Mouse (Mus musculus): ENCODE data around the gene Cfap97d1. TPM values are rescaled to one million over a fixed set of nuclear protein-coding genes. Genes with fewer than 3 reads are reported as not detected.

Gene Cfap97d1
- polyA plus RNA-seq (2017; shearing (Covaris generic)): not detected

DNA sequence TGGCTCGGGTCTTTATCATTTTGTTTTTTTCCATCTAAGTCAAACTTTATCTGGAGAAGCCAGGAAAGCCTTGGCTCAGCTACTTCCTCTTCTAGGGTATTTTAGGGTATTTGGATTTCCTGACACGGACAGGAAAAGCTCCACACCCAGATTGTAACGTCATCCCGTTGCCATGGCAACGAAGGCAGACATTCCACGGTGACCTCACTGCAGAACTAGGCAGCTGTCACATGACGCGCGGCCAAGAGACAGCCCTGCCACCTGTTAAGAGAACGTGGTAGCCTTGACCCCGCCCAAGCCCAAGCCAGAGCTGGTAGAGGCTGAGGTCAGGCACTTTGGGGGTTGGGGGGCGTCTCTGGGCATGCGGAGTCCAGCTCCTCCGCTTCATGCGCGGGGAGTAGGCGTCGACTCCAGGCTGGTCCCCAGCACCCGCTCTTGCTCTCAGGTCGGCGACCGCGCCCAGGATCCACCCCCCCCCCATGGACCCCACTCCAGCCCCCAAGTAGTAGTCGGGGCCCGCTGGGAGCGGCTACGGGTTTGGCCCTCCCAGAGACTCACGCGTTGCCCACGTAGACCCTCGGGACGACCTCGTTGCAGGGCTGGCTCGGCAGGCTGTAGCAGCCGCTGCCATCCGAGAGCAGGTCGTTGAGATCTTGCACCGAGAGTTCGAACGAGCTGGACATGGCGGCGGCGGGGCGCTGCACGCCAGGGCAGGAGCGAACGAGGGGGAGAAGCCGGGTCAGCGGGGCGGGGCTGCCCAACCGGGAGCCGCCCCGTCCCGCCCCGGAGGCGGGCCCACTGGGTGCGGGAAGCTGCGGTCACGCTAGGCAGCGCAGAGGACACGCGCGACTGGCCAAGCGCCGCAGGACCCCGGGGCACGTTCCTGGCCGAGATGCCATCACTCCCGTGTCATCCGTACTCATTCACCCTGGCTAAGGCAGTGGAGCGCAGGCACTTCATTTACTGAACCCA is at the start of gene Cfap97d1:
TSS of gene Cfap97d1 (plus strand) at position 226 of the 972 bp plus-strand sequence.

DNA sequence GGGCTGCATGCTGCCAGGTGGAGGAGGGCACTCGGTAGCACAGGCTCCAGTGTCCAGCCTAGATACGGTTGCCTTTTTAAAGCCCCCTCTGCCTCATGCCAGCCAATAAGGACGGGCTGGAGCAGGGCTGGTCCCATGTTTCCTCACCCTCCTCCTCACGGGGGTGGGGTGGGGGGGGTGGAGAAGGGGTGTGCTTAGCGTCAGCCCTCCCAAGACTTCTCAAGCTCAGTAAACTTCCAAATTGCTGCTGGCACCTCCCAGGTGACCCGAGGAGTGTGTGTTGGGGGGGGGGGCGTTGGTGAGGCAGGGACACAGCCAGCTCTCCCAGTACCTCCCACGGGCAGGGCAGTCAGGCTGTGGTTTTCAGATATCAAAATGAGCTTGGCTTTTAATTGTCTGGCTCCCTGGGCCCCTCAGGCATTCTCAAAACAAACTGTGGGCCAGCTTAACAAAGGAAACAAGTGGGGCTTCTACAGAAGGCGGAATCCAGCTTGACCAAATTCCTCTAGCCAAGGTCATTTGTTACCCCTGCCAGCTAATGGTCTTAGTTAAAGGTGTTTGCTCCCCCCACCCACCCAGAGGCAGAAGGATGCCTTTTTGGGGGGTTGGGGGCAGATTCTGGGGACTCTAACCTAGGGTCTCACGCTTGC is 17.0 kb upstream of the Cfap97d1 start, which contains the start of gene Sost:
TSS of gene Sost (minus strand) at position 51 of the 650 bp plus-strand sequence.

DNA sequence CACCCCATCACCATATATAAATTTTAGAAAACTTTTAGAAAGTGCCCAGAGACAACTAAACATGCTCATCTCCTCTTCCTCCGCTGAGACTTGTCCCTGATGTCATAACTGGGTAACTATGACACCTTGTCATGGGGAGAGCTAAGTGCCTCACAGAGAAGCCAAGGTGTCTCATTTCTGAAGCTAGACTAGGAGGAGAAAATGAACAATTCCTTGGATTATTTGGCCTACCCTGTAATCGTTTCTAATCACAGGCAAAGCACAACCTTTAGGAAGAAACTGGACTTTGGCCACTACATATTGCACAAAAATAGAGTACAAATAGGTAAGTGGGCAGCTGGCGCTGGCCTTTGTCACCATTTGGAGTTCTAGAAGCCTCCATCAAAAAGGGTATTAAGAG is 2.8 kb downstream of the Cfap97d1 start, which contains the start of gene Dusp3:
TSS of gene Dusp3 (minus strand) at position 101 of the 400 bp plus-strand sequence.

DNA sequence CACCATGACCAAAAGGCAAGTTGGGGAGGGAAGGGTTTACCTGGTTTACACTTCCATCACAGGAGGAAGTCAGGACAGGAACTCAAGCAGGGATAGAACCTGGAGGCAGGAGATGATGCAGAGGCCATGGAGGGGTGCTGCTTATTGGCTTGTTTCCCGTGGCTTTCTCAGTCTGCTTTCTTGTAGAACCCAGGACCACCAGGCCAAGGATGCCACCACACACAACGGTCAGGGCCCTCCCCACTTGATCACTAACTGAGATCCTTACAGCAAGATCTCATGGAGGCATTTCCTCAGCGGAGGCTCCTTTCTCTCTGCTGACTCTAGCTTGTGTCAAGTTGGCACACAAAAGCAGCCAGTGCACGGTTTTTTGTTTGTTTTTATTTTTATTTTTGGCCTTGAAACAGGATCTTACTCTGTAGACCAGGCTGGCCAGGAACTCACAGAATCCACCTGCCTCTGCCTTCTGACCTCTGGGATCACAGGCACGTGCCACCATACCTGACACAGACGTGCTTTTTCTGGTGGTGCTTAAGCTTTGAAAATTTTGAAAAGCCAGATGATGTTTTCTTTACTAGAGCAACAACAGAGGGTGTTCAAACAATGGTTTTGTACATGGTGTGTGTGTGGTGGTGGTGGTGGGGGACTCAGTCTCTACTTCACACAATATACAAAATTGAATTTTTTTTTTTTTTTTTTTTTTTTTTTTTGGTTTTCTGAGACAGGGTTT is 44.2 kb downstream of the Cfap97d1 start, which contains the start of gene Mpp3:
TSS of gene Mpp3 (minus strand) at position 375 of the 730 bp plus-strand sequence.

DNA sequence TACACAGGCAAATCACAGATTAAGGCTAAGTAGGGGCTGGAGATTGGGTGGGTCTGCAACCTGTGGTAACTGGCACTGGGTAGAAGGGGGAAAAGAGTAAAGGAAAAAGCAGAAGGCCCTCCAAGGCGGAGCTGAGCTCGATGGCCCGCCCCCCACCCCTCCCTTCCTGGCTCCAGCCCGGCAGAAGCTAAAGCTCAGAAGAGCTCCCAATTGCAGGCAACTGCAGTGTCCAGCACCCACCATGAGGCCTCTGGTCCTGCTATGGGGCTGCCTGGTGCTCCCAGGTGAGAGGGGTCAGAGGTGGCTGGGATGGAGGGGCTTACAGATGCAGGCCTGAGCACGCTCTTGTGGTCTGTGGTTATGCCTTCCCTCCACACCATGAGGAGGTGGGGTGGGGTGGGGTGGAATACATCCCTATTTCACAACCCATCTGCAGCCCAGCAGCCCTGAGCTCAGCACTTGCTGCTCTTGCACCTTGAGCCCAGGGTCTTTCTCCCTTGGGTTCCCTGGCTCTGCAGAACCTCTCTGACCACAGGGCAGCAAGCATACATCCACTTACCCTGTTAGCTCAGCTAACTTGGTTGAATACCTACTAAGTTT is 57.4 kb downstream of the Cfap97d1 start, which contains the start of gene Cd300lg:
TSS of gene Cd300lg (plus strand) at position 160 of the 600 bp plus-strand sequence.

Other genes with a start within 250 kb of the Cfap97d1 start
- not detected for gene Etv4, start 198.9 kb upstream of the Cfap97d1 start, polyA plus RNA-seq (2017; shearing (Covaris generic))
- not detected for gene Meox1, start 89.9 kb upstream of the Cfap97d1 start, polyA plus RNA-seq (2017; shearing (Covaris generic))
- gene Sost, start 17.3 kb upstream of the Cfap97d1 start, polyA plus RNA-seq (2017; shearing (Covaris generic)): not detected
- gene Dusp3, start 2.7 kb downstream of the Cfap97d1 start, polyA plus RNA-seq (2017; shearing (Covaris generic)): 0.46 TPM
- gene Mpp3, start 44.2 kb downstream of the Cfap97d1 start, polyA plus RNA-seq (2017; shearing (Covaris generic)): not detected
- not detected for gene Cd300lg, start 57.2 kb downstream of the Cfap97d1 start, polyA plus RNA-seq (2017; shearing (Covaris generic))
- gene Mpp2, start 104.2 kb downstream of the Cfap97d1 start, polyA plus RNA-seq (2017; shearing (Covaris generic)): 5.1 TPM
- gene Ppy, start 117.0 kb downstream of the Cfap97d1 start, polyA plus RNA-seq (2017; shearing (Covaris generic)): not detected
- gene Pyy, start 123.6 kb downstream of the Cfap97d1 start, polyA plus RNA-seq (2017; shearing (Covaris generic)): not detected
- gene Nags, start 161.2 kb downstream of the Cfap97d1 start, polyA plus RNA-seq (2017; shearing (Covaris generic)): not detected
- gene Tmem101, start 172.1 kb downstream of the Cfap97d1 start, polyA plus RNA-seq (2017; shearing (Covaris generic)): 18.5 TPM
- 52.4 TPM for gene Lsm12, start 201.0 kb downstream of the Cfap97d1 start, polyA plus RNA-seq (2017; shearing (Covaris generic))
- 52.7 TPM for gene G6pc3, start 205.3 kb downstream of the Cfap97d1 start, polyA plus RNA-seq (2017; shearing (Covaris generic))
- gene Hdac5, start 245.9 kb downstream of the Cfap97d1 start, polyA plus RNA-seq (2017; shearing (Covaris generic)): 17.5 TPM

Measured in CD4-positive, CD25-positive, alpha-beta regulatory T cell, adult 9 weeks (primary cell).